Mouse (Mus musculus) layer of hippocampus, postnatal 10 days (tissue): Measurements from ENCODE around the gene Usp45. TPM values are rescaled to one million over a fixed set of nuclear protein-coding genes. Genes with fewer than 3 reads are reported as not detected.
"Not testable (repeated sequence)": the region's sequence is repeated elsewhere in the genome, so short reads cannot be mapped to it uniquely, and the experiment has no call there.

Experiments used
- DNase-seq, 2 experiments: peaks; one replicate each; pipeline ENCODE4 v3.0.0; 2021; ENCODE audit warnings: low spot score in 2 of 2
- long read RNA-seq: library from polyadenylated mRNA; stranded (forward); transcript quantifications from one replicate; pipeline ENCODE4 v2.0.0, GENCODE M21; 2023
- total RNA-seq, 2 experiments: library from RNA; stranded (reverse); gene quantifications; 2 replicates each; pipeline ENCODE4 v1.2.3; 2021

The Usp45 gene
- total RNA-seq, result 10 to 100 TPM; 30.7 to 31.1 TPM
- long read RNA-seq, partial matches to known transcripts, result 1 of 2 reads
- long read RNA-seq, other reads (novel, unspliced or antisense), result 1 of 2 reads

- DNase-seq, result peak; percentile 83 to 88
These were observed at the start of gene Usp45, which contains the start of gene Tstd3 for GRCm38 (mm10) chr4:21766863-21767304. Usp45 (plus strand) TSS chr4:21767156. Tstd3 (minus strand) TSS chr4:21767212.

GRCm38 (mm10) chr4:21722752-21723334, 44.1 kb upstream of the Usp45 start:
- DNase-seq, result no peak

GRCm38 (mm10) chr4:21726912-21727614, 39.9 kb upstream of the Usp45 start:
- DNase-seq, result peak; percentile 19 to 45

GRCm38 (mm10) chr4:21727615-21728165, 39.3 kb upstream of the Usp45 start, which contains the start of gene Ccnc:
Ccnc (plus strand) TSS chr4:21727701.
- DNase-seq, result peak; percentile 89 to 94

- DNase-seq, result no peak
These were observed 27.8 kb upstream of the Usp45 start for GRCm38 (mm10) chr4:21739169-21739568.

GRCm38 (mm10) chr4:21744142-21744541, 22.8 kb upstream of the Usp45 start:
- not testable (repeated sequence) for DNase-seq

- DNase-seq, result no peak
These were observed 21.2 kb upstream of the Usp45 start for GRCm38 (mm10) chr4:21745723-21746122.

GRCm38 (mm10) chr4:21755123-21755789, 11.7 kb upstream of the Usp45 start:
- DNase-seq, result no peak

- DNase-seq, result no peak
These were observed 8.1 kb upstream of the Usp45 start for GRCm38 (mm10) chr4:21758860-21759259.

- peak; percentile 40 to 58 for DNase-seq
These were observed 5.4 kb upstream of the Usp45 start for GRCm38 (mm10) chr4:21761416-21762160.

- DNase-seq, result no peak
These were observed 3.1 kb upstream of the Usp45 start for GRCm38 (mm10) chr4:21763827-21764226.

- DNase-seq, result no peak
These were observed 639 bp upstream of the Usp45 start for GRCm38 (mm10) chr4:21766171-21766862.

- DNase-seq, result no peak
These were observed 4.1 kb downstream of the Usp45 start for GRCm38 (mm10) chr4:21771064-21771463.

- DNase-seq, result no peak
These were observed 5.3 kb downstream of the Usp45 start for GRCm38 (mm10) chr4:21772306-21772705.

- DNase-seq, result peak; percentile 89 to 93
These were observed 9.4 kb downstream of the Usp45 start for GRCm38 (mm10) chr4:21776091-21776945.

- no peak for DNase-seq
These were observed 9.9 kb downstream of the Usp45 start for GRCm38 (mm10) chr4:21776946-21777265.

GRCm38 (mm10) chr4:21780816-21781726, 14.1 kb downstream of the Usp45 start:
- no peak for DNase-seq

- DNase-seq, result no peak
These were observed 19.3 kb downstream of the Usp45 start for GRCm38 (mm10) chr4:21786268-21786667.
